Mouse (Mus musculus) intestine, postnatal 0 days (tissue): Measurements from ENCODE around the gene Lpp. TPM values are rescaled to one million over a fixed set of nuclear protein-coding genes. Genes with fewer than 3 reads are reported as not detected.

Experiments used
- ATAC-seq: fragments of 200-750 bp; cut with Nextera tagmentation; 2 replicates; pipeline ENCODE4 v1.8.0; 2017; ENCODE audit warnings: mild to moderate bottlenecking, moderate TSS enrichment, moderate library complexity
- H3K27ac ChIP-seq: fragments of 300-500 bp; sonication (generic); 2 replicates; pipeline ENCODE4 v1.5.1; 2014; ENCODE audit warnings: mild to moderate bottlenecking, low read depth, low read length, moderate library complexity
- H3K27me3 ChIP-seq: fragments of 300-500 bp; sonication (generic); replicated peaks from 2 replicates; pipeline ENCODE4 v1.6.1; 2014; ENCODE audit warnings: low read length, mixed read lengths; ENCODE audit not compliant: control insufficient read depth, insufficient read depth
- H3K36me3 ChIP-seq: fragments of 300-500 bp; sonication (generic); 2 replicates; pipeline ENCODE4 v1.6.1; 2014; ENCODE audit warnings: mild to moderate bottlenecking, moderate library complexity; ENCODE audit not compliant: control insufficient read depth, insufficient read depth
- H3K4me1 ChIP-seq: fragments of 300-500 bp; sonication (generic); replicated peaks from 2 replicates; pipeline ENCODE4 v1.6.1; 2014; ENCODE audit warnings: antibody characterized with exemption, low read length, mixed read lengths; ENCODE audit not compliant: control insufficient read depth, insufficient read depth
- H3K4me2 ChIP-seq: fragments of 300-500 bp; sonication (generic); replicated peaks from 2 replicates; pipeline ENCODE4 v1.6.1; 2014; ENCODE audit warnings: low read depth, mild to moderate bottlenecking, moderate library complexity
- H3K4me3 ChIP-seq: fragments of 300-500 bp; sonication (generic); 2 replicates; pipeline ENCODE4 v1.5.1; 2014; ENCODE audit warnings: low read depth, low read length
- H3K9ac ChIP-seq: fragments of 300-500 bp; sonication (generic); 2 replicates; pipeline ENCODE4 v1.6.1; 2014; ENCODE audit warnings: mild to moderate bottlenecking, low read depth, low read length
- H3K9me3 ChIP-seq: fragments of 300-500 bp; sonication (generic); 2 replicates; pipeline ENCODE4 v1.6.1; 2016; ENCODE audit warnings: mixed run types; ENCODE audit not compliant: control insufficient read depth
- CTCF ChIP-seq: sonication (generic); IDR thresholded peaks from 2 replicates; pipeline ENCODE4 v1.5.1; 2016; ENCODE audit warnings: low read depth, mild to moderate bottlenecking, control low read depth, antibody characterized with exemption, moderate library complexity
- WGBS: fragments of 180-500 bp; shearing (Covaris S2); extraction: QIAGEN DNeasy Blood & Tissue Kit; methylation state at CpG from one replicate; pipeline ENCODE4 v1.1.7; 2014; 5-methylcytosine and 5-hydroxymethylcytosine counted together
- polyA plus RNA-seq: library from polyadenylated mRNA; unstranded; fragments of >200 nt; fragmentation: Nextera tagmentation; extraction: Ambion mirVana; gene quantifications from 2 replicates; pipeline ENCODE4 v1.2.1, GENCODE M21; 2015

Gene Lpp
- polyA plus RNA-seq, 1 experiment from 2014 or later: 32.8 TPM

DNA sequence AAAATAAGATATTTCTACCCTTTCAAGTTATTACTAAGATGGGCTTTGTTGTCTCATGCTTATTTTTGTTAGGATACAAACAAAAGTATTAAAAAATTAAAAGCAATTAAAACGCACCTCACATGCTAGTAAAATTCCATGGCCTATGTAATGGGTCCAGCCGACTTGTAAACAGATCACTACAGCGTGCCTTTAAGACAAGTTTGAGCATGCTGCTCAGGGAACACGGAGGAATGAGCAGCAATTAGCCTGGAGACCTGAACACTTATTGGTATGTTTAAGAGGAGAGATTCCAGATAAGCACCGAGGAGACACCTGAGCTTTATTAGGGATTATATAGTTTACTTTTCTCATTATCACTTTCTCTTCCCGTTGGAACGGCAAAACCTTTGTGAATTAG lies 205.3 kb downstream of the Lpp start:
- H3K9me3 ChIP-seq: no peaks in the 10 kb centered on the region
- no peak overlapping the region for H3K27ac ChIP-seq
- H3K27me3 ChIP-seq: no peaks in the 10 kb centered on the region
- no peak for TF ChIP-seq CTCF
- no peak overlapping the region for H3K4me2 ChIP-seq
- H3K4me3 ChIP-seq: no peak overlapping the region
- H3K9ac ChIP-seq: no peak overlapping the region
- 26% methylated on average over 7 of the region's 7 CpGs for WGBS
- ATAC-seq: no peak
- H3K4me1 ChIP-seq: no peaks in the 10 kb centered on the region
- H3K36me3 ChIP-seq: no peaks in the 10 kb centered on the region

DNA sequence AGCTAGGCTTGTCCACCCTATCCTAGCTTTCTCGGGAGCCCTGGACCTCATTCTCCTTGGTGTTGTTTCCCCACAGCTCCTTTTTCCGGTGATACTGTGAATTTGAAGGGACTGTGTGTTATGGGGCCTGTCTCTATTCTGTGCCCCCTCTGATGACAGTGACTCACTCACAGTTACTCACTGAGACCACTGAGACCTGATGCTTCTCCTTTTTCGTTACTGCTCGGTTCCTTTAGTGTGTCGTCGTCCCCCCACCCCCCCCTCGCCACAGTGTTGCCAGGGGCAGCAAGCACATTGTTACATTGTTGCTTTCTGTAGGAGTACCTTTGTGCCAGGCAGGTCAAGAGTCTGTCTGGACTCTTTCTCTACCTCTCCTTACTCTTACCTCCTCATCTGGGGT lies 206.5 kb downstream of the Lpp start:
- no peak for TF ChIP-seq CTCF
- 81% methylated on average over 7 of the region's 7 CpGs for WGBS

DNA sequence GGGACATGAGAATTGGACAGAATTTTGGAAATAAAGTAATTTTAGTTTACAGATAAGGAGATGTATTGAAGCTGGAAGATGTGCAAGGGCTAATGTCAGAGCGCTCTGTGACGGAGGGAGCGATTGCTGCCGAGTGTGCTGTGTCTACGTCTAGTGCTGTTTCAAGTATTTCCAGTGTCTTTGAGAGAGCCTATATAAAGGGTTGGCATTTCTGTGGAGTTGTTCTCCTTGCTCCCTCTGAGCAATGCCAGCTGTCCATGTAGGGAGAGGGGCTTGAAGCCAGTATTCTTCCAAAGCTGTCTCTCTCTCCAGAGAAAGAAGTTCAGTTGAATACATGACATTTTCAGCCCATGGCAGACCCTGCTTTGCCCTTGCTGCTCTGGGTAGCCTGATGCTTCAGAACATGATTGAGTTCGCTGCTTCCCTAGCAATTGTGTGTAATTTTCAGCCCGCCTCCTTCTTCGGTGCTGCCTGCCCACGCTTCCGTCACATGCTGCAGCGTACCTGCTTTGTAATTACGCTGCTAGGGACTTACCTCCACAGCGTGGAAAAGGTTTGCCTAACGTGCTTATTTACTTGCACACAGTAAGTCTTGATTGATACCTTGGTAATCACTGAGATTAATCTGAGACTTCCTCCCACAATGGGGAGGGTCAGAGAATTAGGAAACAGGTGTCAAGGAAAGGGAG lies 207.1 kb downstream of the Lpp start:
- Histone ChIP-seq H3K9ac (no peak overlapping the region), H3K27ac (no peak overlapping the region), H3K9me3 (no peaks in the 10 kb centered on the region), H3K4me1 (no peaks in the 10 kb centered on the region), H3K4me3 (no peak overlapping the region), H3K4me2 (no peak overlapping the region), H3K36me3 (no peaks in the 10 kb centered on the region), H3K27me3 (no peaks in the 10 kb centered on the region)
- TF ChIP-seq CTCF: no peak
- 87% methylated on average over 14 of the region's 14 CpGs for WGBS
- no peak for ATAC-seq

More for the DNA sequence above, 206.5 kb downstream of the Lpp start:
- no peak for ATAC-seq
- Histone ChIP-seq H3K4me2 (no peak overlapping the region), H3K9ac (no peak overlapping the region), H3K4me1 (no peaks in the 10 kb centered on the region), H3K4me3 (no peak overlapping the region), H3K9me3 (no peaks in the 10 kb centered on the region), H3K36me3 (no peaks in the 10 kb centered on the region), H3K27ac (no peak overlapping the region), H3K27me3 (no peaks in the 10 kb centered on the region)

DNA sequence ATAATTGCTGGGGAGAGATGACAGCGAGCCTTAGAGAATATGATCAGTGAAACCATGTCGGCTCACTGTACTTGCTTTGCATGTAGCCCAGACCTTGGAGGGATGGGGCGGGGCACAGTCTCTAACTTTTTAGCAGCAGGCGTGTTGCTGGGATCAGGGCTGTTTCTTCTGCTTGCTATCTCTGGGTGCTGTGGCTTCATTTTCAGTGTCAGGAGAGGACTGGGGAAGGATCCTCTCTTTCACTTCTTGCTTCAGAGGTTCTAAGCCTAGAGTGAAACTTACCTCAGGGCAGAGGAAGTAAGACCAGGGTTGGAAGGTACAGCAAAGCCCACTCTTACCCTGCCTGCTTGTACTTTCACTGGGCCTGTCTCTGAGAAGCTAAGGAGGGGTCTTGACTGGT lies 210.0 kb downstream of the Lpp start:
- no peaks in the 10 kb centered on the region for H3K27me3 ChIP-seq
- H3K9me3 ChIP-seq: no peaks in the 10 kb centered on the region
- no peak overlapping the region for H3K4me3 ChIP-seq
- no peaks in the 10 kb centered on the region for H3K4me1 ChIP-seq
- no peak overlapping the region for H3K9ac ChIP-seq
- WGBS: 72% methylated on average over 4 of the region's 4 CpGs
- no peak for TF ChIP-seq CTCF
- no peaks in the 10 kb centered on the region for H3K36me3 ChIP-seq
- no peak for ATAC-seq
- H3K4me2 ChIP-seq: no peak overlapping the region
- H3K27ac ChIP-seq: no peak overlapping the region

DNA sequence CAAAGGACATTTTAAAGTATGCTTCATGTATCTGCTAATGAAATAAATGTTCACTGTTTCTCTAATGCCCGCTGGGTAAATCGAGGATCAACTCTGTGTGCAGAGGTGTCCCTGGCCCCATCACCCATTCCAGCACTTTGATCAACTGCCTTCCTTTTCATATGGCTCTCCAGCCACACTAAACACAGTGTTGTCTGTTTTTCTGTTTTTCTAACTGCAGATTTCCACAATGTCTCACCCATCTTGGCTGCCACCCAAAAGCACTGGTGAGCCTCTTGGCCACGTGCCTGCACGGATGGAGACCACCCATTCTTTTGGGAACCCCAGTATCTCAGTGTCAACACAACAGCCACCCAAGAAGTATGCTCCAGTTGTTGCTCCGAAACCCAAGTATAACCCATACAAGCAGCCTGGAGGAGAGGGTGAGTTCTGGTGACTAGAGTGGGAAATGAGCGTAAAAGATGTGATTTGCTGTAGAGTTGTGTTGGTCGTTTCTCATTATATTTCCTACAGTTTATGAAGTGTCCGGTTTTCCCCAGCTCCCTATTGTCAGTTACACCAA lies 214.7 kb downstream of the Lpp start:
- no peaks in the 10 kb centered on the region for H3K4me1 ChIP-seq
- H3K27ac ChIP-seq: no peak overlapping the region
- H3K9me3 ChIP-seq: no peaks in the 10 kb centered on the region
- TF ChIP-seq CTCF: no peak
- 79% methylated on average over 8 of the region's 8 CpGs for WGBS
- H3K36me3 ChIP-seq: no peaks in the 10 kb centered on the region
- no peak overlapping the region for H3K9ac ChIP-seq
- no peaks in the 10 kb centered on the region for H3K27me3 ChIP-seq
- no peak overlapping the region for H3K4me3 ChIP-seq
- ATAC-seq: no peak
- no peak overlapping the region for H3K4me2 ChIP-seq

DNA sequence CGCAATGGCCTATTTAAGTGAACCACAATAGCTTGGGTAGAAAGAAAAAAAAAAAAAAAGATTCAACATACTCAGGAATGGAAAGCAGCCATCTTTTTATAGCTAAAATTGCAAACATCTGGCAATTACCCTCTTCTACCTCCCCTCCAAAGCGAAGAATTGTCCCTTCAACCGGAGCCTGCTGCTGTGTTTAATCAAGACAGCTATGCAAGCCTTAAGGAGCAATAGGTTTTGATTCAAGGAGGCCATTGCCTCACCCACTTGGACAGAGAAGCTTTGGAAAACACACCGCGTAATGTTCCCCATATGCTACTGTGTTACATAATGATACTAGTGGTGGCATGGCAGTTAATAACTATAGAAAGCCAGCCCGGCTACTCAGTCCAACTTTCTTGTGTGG lies 226.2 kb downstream of the Lpp start:
- Histone ChIP-seq H3K4me1 (0 out of 2 replicates have a peak, but pooled peaks cover 6% of the 10 kb centered on the region), H3K4me2 (no peak overlapping the region), H3K27me3 (no peaks in the 10 kb centered on the region), H3K27ac (no peak overlapping the region), H3K9me3 (no peaks in the 10 kb centered on the region), H3K4me3 (no peak overlapping the region), H3K9ac (no peak overlapping the region), H3K36me3 (no peaks in the 10 kb centered on the region)
- ATAC-seq: no peak
- no peak for TF ChIP-seq CTCF
- WGBS: 93% methylated on average over 6 of the region's 6 CpGs
